Mouse (Mus musculus): ENCODE results near the gene Cox4i1. TPM values are rescaled to one million over a fixed set of nuclear protein-coding genes. Genes with fewer than 3 reads are reported as not detected.

Cox4i1 gene
- total and polyA plus RNA-seq, 3 experiments: 519 to 970 (median 711) TPM

DNA sequence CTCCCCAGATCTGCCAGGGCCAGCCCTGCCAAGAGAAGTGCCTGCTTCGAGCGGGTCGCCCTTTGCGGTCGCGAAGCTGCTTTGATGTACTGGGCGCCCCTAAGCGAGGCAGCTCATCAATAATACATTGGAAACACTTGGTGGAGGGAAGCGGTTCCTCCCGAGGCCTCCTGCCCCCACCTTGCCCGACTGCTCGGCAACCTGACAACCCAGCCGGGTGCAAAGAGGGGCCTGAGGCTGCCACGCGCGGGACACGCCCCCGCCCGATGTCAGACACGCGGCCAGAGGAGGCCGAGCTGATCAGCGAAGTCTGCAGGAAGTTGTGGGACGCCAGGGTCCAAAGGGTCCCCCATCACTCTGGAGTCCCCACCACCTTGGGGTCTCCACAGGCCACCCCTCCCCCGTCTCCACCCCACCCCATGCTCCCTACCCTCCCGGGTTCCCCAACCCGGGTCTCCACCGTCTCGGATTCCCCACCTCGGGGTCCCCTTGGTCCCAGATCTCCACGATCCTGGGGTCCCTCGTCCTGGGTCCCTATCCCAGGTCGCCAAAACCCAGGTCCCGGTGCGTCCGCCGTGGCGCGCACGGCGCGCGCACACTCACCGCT, 34.3 kb upstream of the Cox4i1 start:
- no peak for DNase-seq (ENCODE audit: extremely low read depth)

DNA sequence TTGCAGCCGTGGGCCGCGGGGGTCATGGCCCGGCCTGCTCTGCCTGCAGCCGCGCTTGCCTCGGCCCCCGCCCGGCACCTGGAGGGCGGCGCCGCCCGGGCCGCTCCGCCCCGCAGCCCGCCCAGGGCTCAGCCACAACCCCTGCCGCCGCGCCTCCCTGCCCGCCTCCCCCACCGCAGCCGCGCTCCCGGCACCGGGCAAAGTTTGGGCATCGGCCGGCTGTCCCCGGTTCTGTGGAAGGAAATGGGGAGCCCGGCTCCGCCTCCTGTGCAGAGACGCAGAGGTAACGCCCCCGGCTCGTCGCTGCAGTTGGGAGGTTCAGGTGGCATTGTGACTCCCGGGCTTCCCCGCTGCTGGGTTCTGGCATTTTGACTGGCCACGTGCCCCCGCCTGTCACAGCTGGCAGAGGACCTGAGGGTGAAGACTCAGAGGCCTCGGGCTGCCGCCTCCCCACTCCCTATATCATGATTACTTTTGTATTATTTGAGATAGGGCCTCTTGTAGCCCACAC, 33.6 kb upstream of the Cox4i1 start:
- Histone ChIP-seq H3K9me3 (replicated peaks; ENCODE audit: low read length) (peaks cover 9% of the 10 kb centered on the region), H3K9ac (ENCODE audit: insufficient read depth, low read depth) (0 out of 2 replicates have a peak overlapping the region, but pooled peaks have one; percentile 19), H3K27ac (ENCODE audit: insufficient read depth, low read depth) (no peak overlapping the region), H3K27me3 (replicated peaks) (peaks cover 57% of the 10 kb centered on the region), H3K4me1 (ENCODE audit: control insufficient read depth in 1 of 2, insufficient read depth in 2 of 2) (peaks cover 6 to 10% of the 10 kb centered on the region in 2 experiments; a peak in 3 of 4 replicates), H3K36me3 (replicated peaks in 1 of 2; ENCODE audit: control insufficient read depth in 1 of 2, insufficient read depth in 1 of 2, low read length in 1 of 2) (no peaks in the 10 kb centered on the region), H3K4me3 (replicated peaks in 1 of 3; ENCODE audit: low read depth in 2 of 3, low read length in 2 of 3, poor library complexity in 1 of 3) (peak overlapping the region in 2 of 3 experiments; percentile 49 to 60), H3K4me2 (ENCODE audit: insufficient read depth, low read depth, poor library complexity, severe bottlenecking) (peak overlapping the region; percentile 98), H3K79me2 (replicated peaks; ENCODE audit: control insufficient read depth, extremely low read depth, insufficient read depth, poor library complexity, severe bottlenecking) (no peaks in the 10 kb centered on the region)
- dilution Hi-C loops (cut with MboI; ENCODE audit: extremely low pct_ligation_motif_present, extremely low pct_unique_long_range_greater_than_20kb, low sequenced_read_pairs): no loop called here
- TF ChIP-seq USF1 (IDR thresholded peaks at IDR 0.05; ENCODE audit: low read depth, low read length) (peak; percentile 61), PAX5 (IDR thresholded peaks at IDR 0.05; ENCODE audit: low read length) (no peak), MXI1 (IDR thresholded peaks at IDR 0.05; ENCODE audit: low read depth, low read length) (peak; percentile 62; the same call in 1 of the 2 replicates), USF2 (conservative IDR thresholded peaks at IDR 0.05; ENCODE audit: low read depth, low read length) (peak; percentile 22; the same call in 1 of the 2 replicates), SMC3 (IDR thresholded peaks at IDR 0.05; ENCODE audit: low read depth, low read length) (no peak), ZNF384 (IDR thresholded peaks at IDR 0.05; ENCODE audit: low read depth, low read length) (no peak)
- peak; percentile 41 for DNase-seq (ENCODE audit: extremely low read depth)
- in situ Hi-C loops (cut with MboI; ENCODE audit: low pct_ligation_motif_present, low pct_unique_long_range_greater_than_20kb, low sequenced_read_pairs): no loop called here

More for the DNA sequence above, 34.3 kb upstream of the Cox4i1 start:
- no peaks in the 10 kb centered on the region for H3K36me3 ChIP-seq (replicated peaks in 1 of 2; ENCODE audit: control insufficient read depth in 1 of 2, insufficient read depth in 1 of 2, low read length in 1 of 2)
- H3K79me2 ChIP-seq (replicated peaks; ENCODE audit: control insufficient read depth, extremely low read depth, insufficient read depth, poor library complexity, severe bottlenecking): no peaks in the 10 kb centered on the region
- no peak for TF ChIP-seq IRF4 (IDR thresholded peaks at IDR 0.05; ENCODE audit: low read depth, low read length)
- no peak for TF ChIP-seq GABPA (IDR thresholded peaks at IDR 0.05; ENCODE audit: insufficient replicate concordance, low read depth, low read length)
- TF ChIP-seq ZKSCAN1 (IDR thresholded peaks at IDR 0.05; ENCODE audit: borderline replicate concordance, low read depth, low read length): no peak
- no peak for TF ChIP-seq ZC3H11A (IDR thresholded peaks at IDR 0.05; ENCODE audit: low read depth, low read length)
- TF ChIP-seq ZMIZ1 (IDR thresholded peaks at IDR 0.05; ENCODE audit: low read depth, low read length): no peak
- TF ChIP-seq JUND (conservative IDR thresholded peaks at IDR 0.05; ENCODE audit: low read depth, low read length): no peak
- no peak for TF ChIP-seq JUN (IDR thresholded peaks at IDR 0.05; ENCODE audit: insufficient read depth, low read depth, low read length)
- no peak for TF ChIP-seq CHD1 (IDR thresholded peaks at IDR 0.05; ENCODE audit: low read depth, low read length)
- TF ChIP-seq ZNF384 (IDR thresholded peaks at IDR 0.05; ENCODE audit: low read depth, low read length): no peak
- TF ChIP-seq MXI1 (IDR thresholded peaks at IDR 0.05; ENCODE audit: low read depth, low read length): no peak
- no peak for TF ChIP-seq UBTF (IDR thresholded peaks at IDR 0.05; ENCODE audit: low read depth, low read length)
- TF ChIP-seq USF1 (IDR thresholded peaks at IDR 0.05; ENCODE audit: low read depth, low read length): no peak
- no peak for TF ChIP-seq RCOR1 (conservative IDR thresholded peaks at IDR 0.05; ENCODE audit: low read depth, low read length)
- no peak for TF ChIP-seq MYC (IDR thresholded peaks at IDR 0.05; ENCODE audit: low read depth, low read length)
- peaks cover 9% of the 10 kb centered on the region for H3K9me3 ChIP-seq (replicated peaks; ENCODE audit: low read length)
- 0 out of 2 replicates have a peak overlapping the region, but pooled peaks have one; percentile 19 for H3K9ac ChIP-seq (ENCODE audit: insufficient read depth, low read depth)
- H3K4me3 ChIP-seq (replicated peaks in 1 of 3; ENCODE audit: low read depth in 2 of 3, low read length in 2 of 3, poor library complexity in 1 of 3): peak overlapping the region in 2 of 3 experiments; percentile 49 to 60
- dilution Hi-C loops (cut with MboI; ENCODE audit: extremely low pct_ligation_motif_present, extremely low pct_unique_long_range_greater_than_20kb, low sequenced_read_pairs): no loop called here
- H3K27me3 ChIP-seq (replicated peaks): peaks cover 59% of the 10 kb centered on the region
- H3K4me2 ChIP-seq (ENCODE audit: insufficient read depth, low read depth, poor library complexity, severe bottlenecking): peak overlapping the region; percentile 98
- no peak overlapping the region for H3K27ac ChIP-seq (ENCODE audit: insufficient read depth, low read depth)
- H3K4me1 ChIP-seq (ENCODE audit: control insufficient read depth in 1 of 2, insufficient read depth in 2 of 2): peaks cover 6 to 10% of the 10 kb centered on the region in 2 experiments; a peak in 3 of 4 replicates
- in situ Hi-C loops (cut with MboI; ENCODE audit: low pct_ligation_motif_present, low pct_unique_long_range_greater_than_20kb, low sequenced_read_pairs): no loop called here
